Mouse (Mus musculus) left cerebral cortex, postnatal 10 days (tissue): ENCODE data around the gene St8sia1. TPM values are rescaled to one million over a fixed set of nuclear protein-coding genes. Genes with fewer than 3 reads are reported as not detected.
A peak's percentile ranks its signal among the peaks of the same experiment; 100 is the strongest.

Experiments
- DNase-seq, 2 experiments: peaks; one replicate each; pipeline ENCODE4 v3.0.0; 2021 to 2022; ENCODE audit warnings: low spot score in 2 of 2, mixed read lengths in 1 of 2; ENCODE audit errors: extremely low spot score in 1 of 2
- intact Hi-C: fragments of 180-260 bp; cut with DNase I; formaldehyde crosslinking; loops from one replicate; pipeline ENCODE4 v1.15.1; 2025
- total RNA-seq, 2 experiments: library from RNA; stranded (reverse); gene quantifications; 2 replicates each; pipeline ENCODE4 v1.2.3; 2021

The St8sia1 gene
- total RNA-seq, 2 experiments from 2014 or later = 21.7 to 24.4 TPM

- no peak for DNase-seq
- intact Hi-C loops = no loop called here
Observed at GRCm38 (mm10) chr6:142849326-142849725, 114.9 kb downstream of the St8sia1 start.

- peak in 1 of 2 experiments; percentile 12 for DNase-seq
- intact Hi-C loops = no loop called here
Observed at GRCm38 (mm10) chr6:142847914-142848674, 116.2 kb downstream of the St8sia1 start.

GRCm38 (mm10) chr6:142846855-142847254 is 117.4 kb downstream of the St8sia1 start:
- intact Hi-C loops = no loop called here
- no peak for DNase-seq

- DNase-seq = no peak
- intact Hi-C loops = no loop called here
Observed at GRCm38 (mm10) chr6:142845066-142845465, 119.2 kb downstream of the St8sia1 start.

GRCm38 (mm10) chr6:142844061-142844460 is 120.2 kb downstream of the St8sia1 start:
- intact Hi-C loops = no loop called here
- DNase-seq = no peak

- no peak for DNase-seq
- intact Hi-C loops = no loop called here
Observed at GRCm38 (mm10) chr6:142838501-142838900, 125.8 kb downstream of the St8sia1 start.

- intact Hi-C loops = no loop called here
- DNase-seq = no peak
Observed at GRCm38 (mm10) chr6:142837326-142837725, 126.9 kb downstream of the St8sia1 start.

- intact Hi-C loops = no loop called here
- DNase-seq = no peak
Observed at GRCm38 (mm10) chr6:142835726-142836125, 128.5 kb downstream of the St8sia1 start.

- no peak for DNase-seq
- intact Hi-C loops = no loop called here
Observed at GRCm38 (mm10) chr6:142834911-142835310, 129.3 kb downstream of the St8sia1 start.

GRCm38 (mm10) chr6:142831706-142832105 is 132.5 kb downstream of the St8sia1 start:
- intact Hi-C loops = no loop called here

GRCm38 (mm10) chr6:142831243-142831642 is 133.0 kb downstream of the St8sia1 start:
- intact Hi-C loops = no loop called here
- no peak for DNase-seq

More at GRCm38 (mm10) chr6:142831706-142832105, 132.5 kb downstream of the St8sia1 start:
- DNase-seq = no peak

GRCm38 (mm10) chr6:142830221-142830620 is 134.0 kb downstream of the St8sia1 start:
- DNase-seq = no peak
- intact Hi-C loops = no loop called here

- intact Hi-C loops = no loop called here
- DNase-seq = no peak
Observed at GRCm38 (mm10) chr6:142825449-142825848, 138.8 kb downstream of the St8sia1 start.

- intact Hi-C loops = no loop called here
- no peak for DNase-seq
Observed at GRCm38 (mm10) chr6:142823008-142823787, 141.1 kb downstream of the St8sia1 start.

GRCm38 (mm10) chr6:142818306-142818705 is 145.9 kb downstream of the St8sia1 start:
- intact Hi-C loops = loop anchor here (5.0 kb wide), 1 partner anchor 36 kb away; no protein-coding TSS in a partner anchor

GRCm38 (mm10) chr6:142815513-142815912 is 148.7 kb downstream of the St8sia1 start:
- DNase-seq = no peak
- intact Hi-C loops = loop anchor here (5.0 kb wide), 1 partner anchor 33 kb away; no protein-coding TSS in a partner anchor

More at GRCm38 (mm10) chr6:142818306-142818705, 145.9 kb downstream of the St8sia1 start:
- DNase-seq = no peak

- intact Hi-C loops = no loop called here
Observed at GRCm38 (mm10) chr6:142814495-142814921, 149.7 kb downstream of the St8sia1 start.

GRCm38 (mm10) chr6:142814011-142814410 is 150.2 kb downstream of the St8sia1 start:
- intact Hi-C loops = no loop called here

More at GRCm38 (mm10) chr6:142814495-142814921, 149.7 kb downstream of the St8sia1 start:
- DNase-seq = peak; percentile 78 to 84

GRCm38 (mm10) chr6:142812969-142813368 is 151.3 kb downstream of the St8sia1 start:
- no peak for DNase-seq
- intact Hi-C loops = no loop called here

More at GRCm38 (mm10) chr6:142814011-142814410, 150.2 kb downstream of the St8sia1 start:
- no peak for DNase-seq

- intact Hi-C loops = no loop called here
- no peak for DNase-seq
Observed at GRCm38 (mm10) chr6:142810239-142810638, 154.0 kb downstream of the St8sia1 start.
